Mouse (Mus musculus) hindbrain, embryonic 16.5 days (tissue): ENCODE measurements at regions not wholly inside any gene's neighbourhood (a gene's known extent, or its start where the extent isn't known, plus 50 kb on each side); places are given as distances from the start of the nearest gene placed in this dataset.

ENCODE experiments used
- ATAC-seq: fragments of 200-750 bp; cut with Nextera tagmentation; 2 replicates; pipeline ENCODE4 v1.8.0; 2017; ENCODE audit warnings: moderate TSS enrichment, moderate library complexity
- H3K27ac ChIP-seq: fragments of 300-500 bp; sonication (generic); 2 replicates; pipeline ENCODE4 v1.5.1; 2014; ENCODE audit warnings: low read depth, mild to moderate bottlenecking, control low read depth, low read length, moderate library complexity
- H3K27me3 ChIP-seq: fragments of 300-500 bp; sonication (generic); replicated peaks from 2 replicates; pipeline ENCODE4 v1.6.1; 2014; ENCODE audit warnings: low read length; ENCODE audit not compliant: control insufficient read depth, insufficient read depth
- H3K36me3 ChIP-seq: fragments of 300-500 bp; sonication (generic); 2 replicates; pipeline ENCODE4 v1.6.1; 2014; ENCODE audit warnings: mild to moderate bottlenecking, low read length, moderate library complexity, mixed read lengths; ENCODE audit not compliant: control insufficient read depth, insufficient read depth
- H3K4me1 ChIP-seq: fragments of 300-500 bp; sonication (generic); 2 replicates; pipeline ENCODE4 v1.6.1; 2014; ENCODE audit warnings: low read depth, low read length; ENCODE audit not compliant: control insufficient read depth, insufficient read depth
- H3K4me2 ChIP-seq: fragments of 300-500 bp; sonication (generic); 2 replicates; pipeline ENCODE4 v1.6.1; 2014; ENCODE audit warnings: mild to moderate bottlenecking, low read length, control low read depth, moderate library complexity
- H3K4me3 ChIP-seq: fragments of 300-500 bp; sonication (generic); 2 replicates; pipeline ENCODE4 v1.5.1; 2014; ENCODE audit warnings: mild to moderate bottlenecking, low read length, control low read depth, moderate library complexity
- H3K9ac ChIP-seq: fragments of 300-500 bp; sonication (generic); 2 replicates; pipeline ENCODE4 v1.6.1; 2014; ENCODE audit warnings: low read depth, mild to moderate bottlenecking, control low read depth, low read length, moderate library complexity
- H3K9me3 ChIP-seq: fragments of 300-500 bp; sonication (generic); 2 replicates; pipeline ENCODE4 v1.6.1; 2014; ENCODE audit warnings: mild to moderate bottlenecking, low read length, moderate library complexity; ENCODE audit not compliant: control insufficient read depth
- WGBS: fragments of 180-500 bp; shearing (Covaris S2); extraction: QIAGEN DNeasy Blood & Tissue Kit; methylation state at CpG from one replicate; pipeline ENCODE4 v1.1.7; 2014; 5-methylcytosine and 5-hydroxymethylcytosine counted together

- no peak overlapping the region for H3K9ac ChIP-seq
- no peak for ATAC-seq
- H3K27ac ChIP-seq = no peak overlapping the region
- no peaks in the 10 kb centered on the region for H3K4me1 ChIP-seq
- H3K4me2 ChIP-seq = no peak overlapping the region
- no peaks in the 10 kb centered on the region for H3K9me3 ChIP-seq
- WGBS = 94% methylated on average over 3 of the region's 3 CpGs
- no peak overlapping the region for H3K4me3 ChIP-seq
- no peaks in the 10 kb centered on the region for H3K36me3 ChIP-seq
- no peaks in the 10 kb centered on the region for H3K27me3 ChIP-seq
Observed at GRCm38 (mm10) chr5:106765335-106765734, 68.2 kb upstream of the Zfp644 start.

DNA sequence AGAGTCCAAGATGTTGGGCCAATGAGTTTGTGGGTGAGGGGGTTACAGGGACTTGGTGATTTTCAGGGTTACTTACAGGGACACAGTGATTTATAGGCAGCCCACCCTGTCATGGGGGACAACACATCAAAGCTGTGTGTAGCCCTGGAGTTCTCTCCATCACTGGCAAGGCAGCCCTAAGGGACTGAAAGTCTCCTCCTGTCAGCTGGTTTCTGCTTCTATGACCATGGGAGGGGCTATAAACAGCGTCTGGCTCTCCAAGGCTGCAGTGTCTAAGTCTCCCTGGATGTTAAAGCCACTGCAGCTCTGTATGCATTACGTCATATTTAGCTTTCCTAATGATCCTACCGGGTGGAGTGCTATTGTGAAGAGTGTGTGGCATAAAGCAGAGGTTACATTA, 66.2 kb upstream of the Zfp644 start:
- Histone ChIP-seq H3K9ac (no peak overlapping the region), H3K9me3 (no peaks in the 10 kb centered on the region), H3K4me3 (no peak overlapping the region), H3K27ac (no peak overlapping the region), H3K4me1 (no peaks in the 10 kb centered on the region), H3K27me3 (0 out of 2 replicates have a peak, but pooled peaks cover 3% of the 10 kb centered on the region), H3K4me2 (no peak overlapping the region), H3K36me3 (no peaks in the 10 kb centered on the region)
- ATAC-seq = peak; percentile 48; the same call in 1 of the 2 replicates
- WGBS = 51% methylated on average over 3 of the region's 3 CpGs

- H3K27me3 ChIP-seq = 0 out of 2 replicates have a peak, but pooled peaks cover 5% of the 10 kb centered on the region
- no peak overlapping the region for H3K9ac ChIP-seq
- H3K4me3 ChIP-seq = no peak overlapping the region
- H3K36me3 ChIP-seq = no peaks in the 10 kb centered on the region
- H3K9me3 ChIP-seq = no peaks in the 10 kb centered on the region
- WGBS = 14% methylated on average over 14 of the region's 16 CpGs
- no peak overlapping the region; the same call in 1 of the 2 replicates for H3K4me2 ChIP-seq
- H3K27ac ChIP-seq = no peak overlapping the region
- H3K4me1 ChIP-seq = peaks cover 5% of the 10 kb centered on the region; the same call in 1 of the 2 replicates
- ATAC-seq = no peak
Observed at GRCm38 (mm10) chr5:106758036-106758435, 60.9 kb upstream of the Zfp644 start.

DNA sequence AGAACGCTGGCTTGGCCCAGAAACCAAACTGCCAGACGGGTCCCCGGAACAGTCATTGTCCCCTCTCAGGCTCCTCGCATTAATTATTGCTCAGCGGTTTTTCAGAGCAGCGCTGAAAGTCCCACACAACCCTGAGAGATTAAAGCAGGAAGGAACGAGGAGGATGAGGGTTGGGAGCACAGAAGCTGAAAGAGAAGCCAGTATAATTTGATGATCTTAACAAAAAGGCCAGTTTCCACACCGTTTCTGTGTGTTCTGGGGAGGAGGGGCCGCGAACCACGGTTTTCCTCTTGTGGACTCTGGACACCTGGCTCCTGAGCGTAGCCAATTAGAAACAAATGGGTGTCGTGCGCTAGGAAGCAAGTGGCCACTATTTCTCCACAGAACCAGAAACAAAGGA, 60.3 kb upstream of the Zfp644 start:
- peak; percentile 50; the same call in 1 of the 2 replicates for ATAC-seq

DNA sequence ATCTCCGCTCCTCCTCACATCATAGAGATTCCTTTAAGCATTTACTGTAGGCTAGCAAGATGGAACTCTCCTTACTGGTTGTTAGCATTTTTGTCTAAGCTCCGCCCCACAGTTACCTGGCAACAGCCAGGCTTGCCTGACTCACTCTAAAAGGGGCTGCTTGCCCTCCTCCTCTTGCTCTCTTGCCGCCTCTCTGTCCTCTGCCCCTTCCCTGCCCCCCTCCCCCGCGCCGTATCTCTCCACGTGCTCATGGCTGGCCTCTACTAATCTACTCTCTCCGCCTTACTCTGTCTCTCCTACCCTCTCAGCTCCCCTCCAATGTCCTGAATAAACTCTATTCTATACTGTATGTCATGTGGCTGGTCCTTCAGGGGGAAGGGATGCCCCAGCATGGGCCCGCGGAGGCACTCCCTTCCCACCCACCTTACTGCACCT, 59.9 kb upstream of the Zfp644 start:
- H3K36me3 ChIP-seq = no peaks in the 10 kb centered on the region
- peak overlapping the region; percentile 58 for H3K4me2 ChIP-seq
- 0 out of 2 replicates have a peak, but pooled peaks cover 5% of the 10 kb centered on the region for H3K27me3 ChIP-seq
- 4% methylated on average over 10 of the region's 10 CpGs for WGBS
- peak overlapping the region; percentile 27 for H3K4me3 ChIP-seq
- H3K4me1 ChIP-seq = peaks cover 5% of the 10 kb centered on the region; the same call in 1 of the 2 replicates
- 0 out of 2 replicates have a peak overlapping the region, but pooled peaks have one; percentile 8 for H3K9ac ChIP-seq
- H3K9me3 ChIP-seq = no peaks in the 10 kb centered on the region
- no peak overlapping the region for H3K27ac ChIP-seq
- peak; percentile 88 for ATAC-seq

More for the DNA sequence above, 60.3 kb upstream of the Zfp644 start:
- peaks cover 5% of the 10 kb centered on the region; the same call in 1 of the 2 replicates for H3K4me1 ChIP-seq
- peak overlapping the region; percentile 27 for H3K4me3 ChIP-seq
- H3K27me3 ChIP-seq = 0 out of 2 replicates have a peak, but pooled peaks cover 5% of the 10 kb centered on the region
- H3K9ac ChIP-seq = 0 out of 2 replicates have a peak overlapping the region, but pooled peaks have one; percentile 8
- peak overlapping the region; percentile 58 for H3K4me2 ChIP-seq
- no peaks in the 10 kb centered on the region for H3K9me3 ChIP-seq
- H3K27ac ChIP-seq = no peak overlapping the region
- under 1% methylated on average over 14 of the region's 14 CpGs for WGBS
- no peaks in the 10 kb centered on the region for H3K36me3 ChIP-seq

GRCm38 (mm10) chr5:106753289-106753688, 56.2 kb upstream of the Zfp644 start:
- Histone ChIP-seq H3K9me3 (no peaks in the 10 kb centered on the region), H3K4me1 (peaks cover 5% of the 10 kb centered on the region; the same call in 1 of the 2 replicates), H3K27me3 (0 out of 2 replicates have a peak, but pooled peaks cover 2% of the 10 kb centered on the region), H3K36me3 (no peaks in the 10 kb centered on the region), H3K9ac (no peak overlapping the region), H3K4me2 (no peak overlapping the region), H3K27ac (no peak overlapping the region), H3K4me3 (no peak overlapping the region)
- no peak for ATAC-seq
- 78% methylated on average over 1 of the region's 1 CpGs for WGBS

- Histone ChIP-seq H3K4me3 (no peak overlapping the region), H3K27ac (no peak overlapping the region), H3K9ac (no peak overlapping the region), H3K36me3 (no peaks in the 10 kb centered on the region), H3K27me3 (no peaks in the 10 kb centered on the region), H3K4me2 (no peak overlapping the region), H3K9me3 (no peaks in the 10 kb centered on the region), H3K4me1 (no peaks in the 10 kb centered on the region)
- ATAC-seq = no peak
- 88% methylated on average over 2 of the region's 2 CpGs for WGBS
Observed at GRCm38 (mm10) chr5:106750168-106750567, 53.1 kb upstream of the Zfp644 start.

GRCm38 (mm10) chr5:106748527-106749138, 51.5 kb upstream of the Zfp644 start:
- 47% methylated on average over 12 of the region's 12 CpGs for WGBS
- Histone ChIP-seq H3K9me3 (no peaks in the 10 kb centered on the region), H3K27me3 (no peaks in the 10 kb centered on the region), H3K9ac (no peak overlapping the region), H3K27ac (no peak overlapping the region), H3K4me2 (no peak overlapping the region), H3K4me3 (no peak overlapping the region), H3K36me3 (no peaks in the 10 kb centered on the region), H3K4me1 (no peaks in the 10 kb centered on the region)
- peak; percentile 45 for ATAC-seq
